Mouse (Mus musculus) spleen, adult 2 months (tissue): Measurements from ENCODE around the gene Ndufaf1. TPM values are rescaled to one million over a fixed set of nuclear protein-coding genes. Genes with fewer than 3 reads are reported as not detected.
"Not testable (repeated sequence)": the region's sequence is repeated elsewhere in the genome, so short reads cannot be mapped to it uniquely, and the experiment has no call there.

Experiments
- DNase-seq, 2 experiments: peaks; one replicate each; pipeline versions ENCODE4 v3.0.0 to v3.0.0-alpha.2; 2012 to 2021; ENCODE audit warnings: low spot score in 2 of 2, low read depth in 1 of 2
- H3K27ac ChIP-seq: fragments of 200-500 bp; 2 replicates; pipeline ENCODE4 v1.5.1; 2012; ENCODE audit warnings: low read length, inconsistent platforms; ENCODE audit not compliant: insufficient read depth
- H3K27me3 ChIP-seq: fragments of 200-500 bp; 2 replicates; pipeline ENCODE4 v1.6.1; 2012; ENCODE audit warnings: mild to moderate bottlenecking, moderate library complexity, low read length, inconsistent platforms; ENCODE audit not compliant: control insufficient read depth, insufficient read depth
- H3K36me3 ChIP-seq: fragments of 200-500 bp; 2 replicates; pipeline ENCODE4 v1.6.1; 2012; ENCODE audit warnings: mild to moderate bottlenecking, low read length, inconsistent platforms; ENCODE audit not compliant: control insufficient read depth, insufficient read depth
- H3K4me1 ChIP-seq: fragments of 200-500 bp; 2 replicates; pipeline ENCODE4 v1.6.1; 2011; ENCODE audit warnings: inconsistent platforms; ENCODE audit not compliant: control insufficient read depth, insufficient read depth, insufficient read length
- H3K4me3 ChIP-seq: fragments of 200-500 bp; 2 replicates; pipeline ENCODE4 v1.5.1; 2011; ENCODE audit warnings: mild to moderate bottlenecking, inconsistent platforms; ENCODE audit not compliant: insufficient read depth, insufficient read length; ENCODE audit errors: extremely low read depth
- CTCF ChIP-seq: fragments of 200-500 bp; IDR thresholded peaks from 2 replicates; pipeline ENCODE4 v1.5.1; 2011; ENCODE audit warnings: mild to moderate bottlenecking, inconsistent platforms; ENCODE audit not compliant: insufficient read depth, insufficient read length, insufficient replicate concordance; ENCODE audit errors: extremely low read depth
- POLR2A ChIP-seq: fragments of 200-500 bp; IDR thresholded peaks from 2 replicates; pipeline ENCODE4 v1.6.1; 2011; ENCODE audit warnings: low read depth, low read length, inconsistent platforms
- WGBS: fragments of 180-500 bp; shearing (Covaris S2); methylation state at CpG from one replicate; pipeline ENCODE4 v1.1.7; 2018; 5-methylcytosine and 5-hydroxymethylcytosine counted together
- polyA plus RNA-seq: library from polyadenylated mRNA; depleted of rRNA; stranded (reverse); fragments of >200 nt; gene quantifications from 2 replicates; pipeline ENCODE4 v1.2.3, GENCODE M21; 2012

The Ndufaf1 gene
- polyA plus RNA-seq, 1 experiment: 2.1 TPM

- H3K27ac ChIP-seq: no peak overlapping the region
- no peak overlapping the region for H3K4me3 ChIP-seq
- 35% methylated on average over 7 of the region's 7 CpGs for WGBS
- no peaks in the 10 kb centered on the region for H3K4me1 ChIP-seq
- peak; percentile 10 to 31 for DNase-seq
- no peaks in the 10 kb centered on the region for H3K36me3 ChIP-seq
- TF ChIP-seq POLR2A: no peak
- TF ChIP-seq CTCF: peak; percentile 39; the same call in 1 of the 2 replicates
- no peaks in the 10 kb centered on the region for H3K27me3 ChIP-seq
These were observed 6.4 kb upstream of the Ndufaf1 start for GRCm38 (mm10) chr2:119669010-119669409.

DNA sequence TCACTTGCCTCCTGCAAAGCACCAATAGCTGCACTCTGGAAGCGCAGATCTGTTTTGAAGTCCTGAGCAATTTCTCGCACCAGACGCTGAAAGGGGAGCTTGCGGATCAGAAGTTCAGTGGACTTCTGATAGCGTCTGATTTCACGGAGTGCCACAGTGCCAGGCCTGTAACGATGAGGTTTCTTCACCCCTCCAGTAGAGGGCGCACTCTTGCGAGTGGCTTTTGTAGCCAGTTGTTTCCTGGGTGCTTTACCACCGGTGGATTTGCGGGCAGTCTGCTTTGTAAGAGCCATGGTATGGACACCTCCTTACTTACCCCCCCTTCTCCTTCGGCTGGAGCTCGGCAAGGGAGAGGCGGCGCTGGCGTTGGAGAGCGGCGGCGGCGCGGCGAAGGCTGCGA lies 3.1 kb upstream of the Ndufaf1 start:
- DNase-seq, H3K36me3 ChIP-seq, H3K4me1 ChIP-seq, H3K27me3 ChIP-seq, H3K4me3 ChIP-seq, H3K27ac ChIP-seq: not testable (repeated sequence)
- 78% methylated on average over 20 of the region's 23 CpGs for WGBS

- H3K27me3 ChIP-seq: no peaks in the 10 kb centered on the region
- H3K4me1 ChIP-seq: no peaks in the 10 kb centered on the region; the same call in none of the 2 replicates
- DNase-seq: no peak
- TF ChIP-seq POLR2A (no peak), CTCF (no peak)
- 85% methylated on average over 5 of the region's 5 CpGs for WGBS
- H3K27ac ChIP-seq: no peak overlapping the region
- peaks cover 1% of the 10 kb centered on the region; the same call in 1 of the 2 replicates for H3K36me3 ChIP-seq
- no peak overlapping the region for H3K4me3 ChIP-seq
These were observed 18.4 kb downstream of the Ndufaf1 start for GRCm38 (mm10) chr2:119644254-119644653.

GRCm38 (mm10) chr2:119641214-119641912 lies 21.3 kb downstream of the Ndufaf1 start:
- TF ChIP-seq CTCF (no peak), POLR2A (no peak)
- H3K4me3 ChIP-seq: no peak overlapping the region
- 0 out of 2 replicates have a peak, but pooled peaks cover under 1% of the 10 kb centered on the region for H3K36me3 ChIP-seq
- 88% methylated on average over 5 of the region's 5 CpGs for WGBS
- no peak for DNase-seq
- H3K27ac ChIP-seq: no peak overlapping the region
- H3K27me3 ChIP-seq: no peaks in the 10 kb centered on the region
- H3K4me1 ChIP-seq: peaks cover 3% of the 10 kb centered on the region

DNA sequence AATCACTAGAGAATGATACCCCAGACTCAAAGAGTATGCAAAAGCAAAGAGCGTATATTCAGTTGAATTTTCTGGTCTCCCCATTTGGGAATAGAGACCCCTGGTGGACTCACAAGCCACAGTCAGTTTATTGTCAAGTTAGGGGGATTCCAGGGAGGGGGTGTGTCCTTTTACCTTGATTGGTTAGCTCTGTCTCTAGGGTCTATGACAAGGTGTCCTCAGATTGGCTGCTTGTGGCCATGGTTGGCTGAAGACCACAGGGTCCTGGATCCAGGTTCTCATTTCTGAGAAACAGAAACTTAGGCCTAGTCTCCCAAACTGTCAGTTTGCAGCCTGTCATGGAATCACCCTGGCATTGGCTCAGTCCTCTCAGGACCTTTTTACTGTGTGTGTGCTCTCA lies 25.8 kb downstream of the Ndufaf1 start:
- H3K4me3 ChIP-seq: no peak overlapping the region
- no peak overlapping the region for H3K27ac ChIP-seq
- H3K4me1 ChIP-seq: peaks cover 3% of the 10 kb centered on the region
- WGBS: 93% methylated on average over 1 of the region's 1 CpGs
- TF ChIP-seq CTCF (no peak), POLR2A (no peak)
- H3K27me3 ChIP-seq: no peaks in the 10 kb centered on the region
- H3K36me3 ChIP-seq: no peaks in the 10 kb centered on the region
- peak in 1 of 2 experiments; percentile 56 for DNase-seq

GRCm38 (mm10) chr2:119621302-119621701 lies 41.3 kb downstream of the Ndufaf1 start:
- H3K27ac ChIP-seq: no peak overlapping the region
- H3K36me3 ChIP-seq: no peaks in the 10 kb centered on the region
- H3K4me1 ChIP-seq: peaks cover 1% of the 10 kb centered on the region; the same call in 1 of the 2 replicates
- no peak for DNase-seq
- no peaks in the 10 kb centered on the region for H3K27me3 ChIP-seq
- WGBS: 88% methylated on average over 2 of the region's 2 CpGs
- no peak for TF ChIP-seq CTCF
- no peak for TF ChIP-seq POLR2A
- no peak overlapping the region for H3K4me3 ChIP-seq

GRCm38 (mm10) chr2:119619002-119619401 lies 43.6 kb downstream of the Ndufaf1 start:
- not testable (repeated sequence) for H3K27me3 ChIP-seq, H3K36me3 ChIP-seq, H3K4me1 ChIP-seq, DNase-seq, H3K27ac ChIP-seq
- 0% methylated on average over 6 of the region's 6 CpGs for WGBS
- peak overlapping the region; percentile 81 for H3K4me3 ChIP-seq
